Mouse (Mus musculus) cerebellum, adult 2 months (tissue): ENCODE measurements at regions not wholly inside any gene's neighbourhood (a gene's known extent, or its start where the extent isn't known, plus 50 kb on each side); places are given as distances from the start of the nearest gene placed in this dataset.

Source experiments
- CTCF ChIP-seq: fragments of 200-500 bp; IDR thresholded peaks from 2 replicates; pipeline ENCODE4 v1.5.1; 2011; ENCODE audit warnings: low read depth, mild to moderate bottlenecking, control low read depth, low read length, moderate library complexity, borderline replicate concordance; ENCODE audit not compliant: insufficient read depth
- POLR2A ChIP-seq: fragments of 200-500 bp; IDR thresholded peaks from 2 replicates; pipeline ENCODE4 v1.6.1; 2011; ENCODE audit warnings: low read length, control low read depth, borderline replicate concordance; ENCODE audit not compliant: insufficient read depth

GRCm38 (mm10) chr3:61302214-61302613, 59.2 kb upstream of the Rap2b start:
- TF ChIP-seq CTCF (no peak), POLR2A (no peak)
